Mouse (Mus musculus) bone marrow, adult 2 months (tissue): ENCODE measurements at regions not wholly inside any gene's neighbourhood (a gene's known extent, or its start where the extent isn't known, plus 50 kb on each side); places are given as distances from the start of the nearest gene placed in this dataset.

Source experiments
- H3K27ac ChIP-seq: fragments of 200-500 bp; 2 replicates; pipeline ENCODE4 v1.5.1; 2012; ENCODE audit warnings: low read depth, mild to moderate bottlenecking, control low read depth, inconsistent platforms, low read length; ENCODE audit not compliant: control insufficient read depth, poor library complexity, insufficient read depth
- H3K4me1 ChIP-seq: fragments of 200-500 bp; 2 replicates; pipeline ENCODE4 v1.6.1; 2011; ENCODE audit warnings: low read length; ENCODE audit not compliant: control insufficient read depth, insufficient read depth
- H3K4me3 ChIP-seq: fragments of 200-500 bp; replicated peaks from 2 replicates; pipeline ENCODE3; 2011; ENCODE audit warnings: mild to moderate bottlenecking, low read depth, low read length, control low read depth; ENCODE audit not compliant: control insufficient read depth
- CTCF ChIP-seq: fragments of 200-500 bp; IDR thresholded peaks from 2 replicates; pipeline ENCODE4 v1.5.1; 2011; ENCODE audit warnings: low read length, control low read depth; ENCODE audit not compliant: control insufficient read depth, insufficient read depth
- POLR2A ChIP-seq: fragments of 200-500 bp; IDR thresholded peaks from 2 replicates; pipeline ENCODE4 v1.6.1; 2011; ENCODE audit warnings: low read depth, mild to moderate bottlenecking, control low read depth, low read length, borderline replicate concordance; ENCODE audit not compliant: control insufficient read depth
- WGBS: fragments of 180-500 bp; shearing (Covaris S2); methylation state at CpG from one replicate; pipeline ENCODE4 v1.1.7; 2018; 5-methylcytosine and 5-hydroxymethylcytosine counted together

GRCm38 (mm10) chr7:136541876-136542655, 352.3 kb upstream of the Mgmt start:
- TF ChIP-seq POLR2A (no peak), CTCF (no peak)
- Histone ChIP-seq H3K27ac (no peak overlapping the region), H3K4me3 (no peak overlapping the region), H3K4me1 (no peaks in the 10 kb centered on the region)

DNA sequence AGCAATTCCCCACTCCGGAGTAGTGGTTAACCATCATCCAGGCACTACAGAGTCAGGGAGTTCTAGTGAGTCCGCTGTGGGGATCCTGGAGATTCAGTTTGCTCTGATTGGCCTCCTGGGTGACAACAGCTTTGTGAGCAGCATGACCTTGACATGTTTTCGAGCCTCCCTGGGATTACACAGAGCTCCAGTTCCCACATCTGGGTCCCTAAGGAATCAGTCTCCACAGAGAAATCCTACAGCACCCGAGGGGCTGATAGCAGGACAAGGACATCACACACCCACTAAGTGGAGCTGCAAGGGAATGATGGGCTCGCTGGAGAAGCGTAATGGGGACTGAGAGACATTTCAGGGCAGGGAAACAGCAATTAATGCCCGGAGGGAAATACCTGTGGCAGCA, 351.5 kb upstream of the Mgmt start:
- H3K4me1 ChIP-seq, result no peaks in the 10 kb centered on the region
- TF ChIP-seq CTCF, result no peak
- no peak overlapping the region for H3K27ac ChIP-seq
- WGBS, result 69% methylated on average over 7 of the region's 7 CpGs
- no peak overlapping the region for H3K4me3 ChIP-seq

DNA sequence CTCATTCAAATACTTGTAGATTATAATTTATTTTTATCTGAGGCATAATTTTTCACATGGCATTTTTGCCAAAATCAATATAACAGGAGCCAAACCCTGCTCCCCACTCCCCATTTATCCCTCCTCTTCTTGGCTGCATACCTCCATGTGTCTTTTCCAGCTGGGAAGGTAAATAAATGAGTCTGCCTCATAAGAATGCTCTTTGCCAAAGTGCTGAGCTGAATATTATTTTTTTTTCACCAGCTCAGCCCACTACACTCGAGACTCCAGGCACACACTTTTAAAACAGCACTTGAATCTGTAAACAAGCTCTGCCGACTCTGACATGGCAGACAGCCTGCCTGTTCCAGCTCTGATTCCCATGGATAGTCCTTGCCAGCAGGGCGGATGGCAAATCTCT, 346.6 kb upstream of the Mgmt start:
- 62% methylated on average over 3 of the region's 3 CpGs for WGBS
- no peak for TF ChIP-seq CTCF
- TF ChIP-seq POLR2A, result no peak
- Histone ChIP-seq H3K27ac (no peak overlapping the region), H3K4me1 (no peaks in the 10 kb centered on the region), H3K4me3 (no peak overlapping the region)

GRCm38 (mm10) chr7:136556436-136556835, 338.0 kb upstream of the Mgmt start:
- no peak overlapping the region for H3K4me3 ChIP-seq
- WGBS, result 24% methylated on average over 4 of the region's 4 CpGs
- TF ChIP-seq POLR2A (no peak), CTCF (no peak)
- no peak overlapping the region for H3K27ac ChIP-seq
- no peaks in the 10 kb centered on the region for H3K4me1 ChIP-seq

- Histone ChIP-seq H3K4me3 (no peak overlapping the region), H3K27ac (no peak overlapping the region), H3K4me1 (no peaks in the 10 kb centered on the region)
- 73% methylated on average over 6 of the region's 6 CpGs for WGBS
- TF ChIP-seq CTCF (no peak), POLR2A (no peak)
Observed at GRCm38 (mm10) chr7:136559536-136559935, 334.9 kb upstream of the Mgmt start.

- Histone ChIP-seq H3K4me3 (no peak overlapping the region), H3K4me1 (no peaks in the 10 kb centered on the region), H3K27ac (no peak overlapping the region)
- no peak for TF ChIP-seq CTCF
- no peak for TF ChIP-seq POLR2A
- WGBS, result 73% methylated on average over 7 of the region's 7 CpGs
Observed at GRCm38 (mm10) chr7:136570911-136571310, 323.5 kb upstream of the Mgmt start.

- 5% methylated on average over 12 of the region's 12 CpGs for WGBS
- Histone ChIP-seq H3K27ac (no peak overlapping the region), H3K4me1 (no peaks in the 10 kb centered on the region; the same call in 1 of the 2 replicates), H3K4me3 (no peak overlapping the region)
- TF ChIP-seq CTCF (no peak), POLR2A (no peak)
Observed at GRCm38 (mm10) chr7:136581896-136582295, 312.5 kb upstream of the Mgmt start.

DNA sequence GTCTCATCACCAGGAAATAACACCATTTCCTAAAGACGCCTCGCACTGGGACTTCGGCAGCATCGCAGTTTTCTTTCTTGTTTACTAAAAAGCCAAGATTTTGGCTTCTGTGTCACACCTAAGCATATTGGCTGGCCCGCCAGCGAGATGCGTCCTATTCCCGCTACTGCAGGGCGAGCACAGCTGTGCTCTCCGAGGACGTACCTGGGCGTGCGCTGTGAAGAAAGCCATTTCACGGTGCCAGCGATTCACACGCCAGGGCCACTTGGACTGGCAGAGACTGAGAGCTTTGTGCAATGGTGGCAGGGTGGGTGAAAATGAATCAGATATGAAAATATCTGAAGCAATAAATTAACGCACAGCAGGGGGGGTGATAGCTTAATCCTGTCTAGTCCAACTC, 310.1 kb upstream of the Mgmt start:
- Histone ChIP-seq H3K27ac (no peak overlapping the region), H3K4me1 (no peaks in the 10 kb centered on the region; the same call in 1 of the 2 replicates), H3K4me3 (no peak overlapping the region)
- TF ChIP-seq CTCF (no peak), POLR2A (no peak)
- WGBS, result 75% methylated on average over 17 of the region's 17 CpGs

DNA sequence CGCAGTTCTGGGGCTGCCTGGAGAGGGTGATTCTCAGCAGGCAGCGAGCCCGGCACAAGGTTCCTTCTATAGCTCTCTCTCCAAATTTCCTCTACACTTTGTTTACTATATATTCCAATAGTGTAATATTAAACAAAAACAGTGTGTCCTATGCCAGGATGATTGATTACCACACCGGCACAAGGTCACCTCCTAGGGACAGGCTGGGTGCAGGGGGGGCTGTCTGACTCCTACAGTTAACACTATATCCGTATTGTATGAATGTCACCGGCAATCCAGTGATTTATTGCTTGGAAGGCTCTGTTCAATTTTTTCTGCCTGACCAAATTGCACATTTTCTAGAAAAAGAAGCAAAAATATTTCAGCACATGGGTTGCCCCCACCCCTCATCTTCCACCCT, 305.9 kb upstream of the Mgmt start:
- WGBS, result 63% methylated on average over 6 of the region's 6 CpGs
- no peak overlapping the region for H3K27ac ChIP-seq
- TF ChIP-seq POLR2A (no peak), CTCF (no peak)

More for the DNA sequence above, 305.9 kb upstream of the Mgmt start:
- H3K4me1 ChIP-seq, result no peaks in the 10 kb centered on the region; the same call in 1 of the 2 replicates
- no peak overlapping the region for H3K4me3 ChIP-seq
